Mouse (Mus musculus) gastrocnemius, adult 18-20 months (tissue): ENCODE results near the gene Plaa. TPM values are rescaled to one million over a fixed set of nuclear protein-coding genes. Genes with fewer than 3 reads are reported as not detected.
A peak's percentile ranks its signal among the peaks of the same experiment; 100 is the strongest.

Experiments used
- DNase-seq: peaks from one replicate; pipeline ENCODE4 v3.0.0; 2021; ENCODE audit warnings: low spot score
- total RNA-seq, 2 experiments: library from RNA; stranded (reverse); gene quantifications; 2 replicates each; pipeline ENCODE4 v1.2.3; 2021

Gene Plaa
- total RNA-seq, 2 experiments from 2014 or later = 31.3 to 38.0 TPM

GRCm38 (mm10) chr4:94556265-94557054 is 46.6 kb downstream of the Plaa start, which contains the start of the genes Gm10306 and Caap1:
Gm10306 (plus strand) TSS chr4:94556546.
Caap1 (minus strand) TSS chr4:94556796.
- DNase-seq = peak; percentile 92

- no peak for DNase-seq
These were observed 48.0 kb downstream of the Plaa start for GRCm38 (mm10) chr4:94554955-94555494.

- DNase-seq = no peak
These were observed 58.7 kb downstream of the Plaa start for GRCm38 (mm10) chr4:94544321-94544720.

- no peak for DNase-seq
These were observed 60.0 kb downstream of the Plaa start for GRCm38 (mm10) chr4:94543041-94543440.

GRCm38 (mm10) chr4:94533205-94533604 is 69.8 kb downstream of the Plaa start:
- DNase-seq = no peak

GRCm38 (mm10) chr4:94529448-94529847 is 73.6 kb downstream of the Plaa start:
- DNase-seq = no peak

GRCm38 (mm10) chr4:94523321-94523720 is 79.7 kb downstream of the Plaa start:
- no peak for DNase-seq

- DNase-seq = peak; percentile 36
These were observed 85.4 kb downstream of the Plaa start for GRCm38 (mm10) chr4:94517631-94518030.

Other genes starting within 250 kb of the Plaa start
- gene Gm10306, start 46.7 kb downstream of the Plaa start, total RNA-seq = not detected
- 1 to 10 TPM; 1.9 to 2.0 TPM for gene Caap1, start 46.4 kb downstream of the Plaa start, total RNA-seq
- 1 to 10 TPM; 6.3 to 6.4 TPM for gene Ift74, start 11.2 kb upstream of the Plaa start, total RNA-seq
- gene Lrrc19, start 46.9 kb upstream of the Plaa start, total RNA-seq = not detected
- gene Tek, start 136.0 kb upstream of the Plaa start, total RNA-seq = 10 to 100 TPM in 1 of 2 experiments, 1 to 10 TPM in 1; 8.8 to 12.2 TPM